Mouse (Mus musculus) bone marrow macrophage, adult 2 months (primary cell): ENCODE results near the gene Ell3. TPM values are rescaled to one million over a fixed set of nuclear protein-coding genes. Genes with fewer than 3 reads are reported as not detected.
"Not testable (repeated sequence)": the region's sequence is repeated elsewhere in the genome, so short reads cannot be mapped to it uniquely, and the experiment has no call there.

Source experiments
- H3K27ac ChIP-seq: 2 replicates; pipeline ENCODE4 v1.5.1; 2012; ENCODE audit warnings: low read depth, low read length; ENCODE audit not compliant: insufficient read depth
- H3K4me1 ChIP-seq: 2 replicates; pipeline ENCODE4 v1.6.1; 2012; ENCODE audit warnings: low read length; ENCODE audit not compliant: control insufficient read depth, insufficient read depth
- H3K4me3 ChIP-seq: 2 replicates; pipeline ENCODE4 v1.5.1; 2012; ENCODE audit warnings: mild to moderate bottlenecking, low read length, moderate library complexity; ENCODE audit not compliant: insufficient read depth
- CTCF ChIP-seq: IDR thresholded peaks from 2 replicates; pipeline ENCODE4 v1.5.1; 2012; ENCODE audit warnings: low read depth, mild to moderate bottlenecking, low read length, moderate library complexity
- POLR2A ChIP-seq: IDR thresholded peaks from 2 replicates; pipeline ENCODE4 v1.6.1; 2012; ENCODE audit warnings: mild to moderate bottlenecking, low read depth, low read length, borderline replicate concordance
- polyA plus RNA-seq: library from polyadenylated mRNA; stranded (reverse); fragments of >200 nt; gene quantifications from 2 replicates; pipeline ENCODE4 v1.2.4, GENCODE M21; 2012; ENCODE audit not compliant: missing spikeins, insufficient read depth, insufficient read length

Gene Ell3
- polyA plus RNA-seq, result 0.92 TPM in 1 of 2 replicates, not detected in the other

- Histone ChIP-seq H3K4me3 (no peak within 1 kb of the TSS), H3K4me1 (peaks cover 22% of the 10 kb centered on the region), H3K27ac (no peak within 1 kb of the TSS)
- TF ChIP-seq POLR2A, result no peak
- TF ChIP-seq CTCF, result no peak
Measured at GRCm38 (mm10) chr2:121444178-121444577, at the start of gene Ell3. Gene Ell3 (minus strand): TSS chr2:121444278.

- H3K4me1 ChIP-seq, H3K27ac ChIP-seq, H3K4me3 ChIP-seq: not testable (repeated sequence)
Measured at GRCm38 (mm10) chr2:121484403-121484802, 40.3 kb upstream of the Ell3 start.

GRCm38 (mm10) chr2:121483576-121483975 lies 39.5 kb upstream of the Ell3 start:
- Histone ChIP-seq H3K4me3 (no peak overlapping the region), H3K27ac (no peak overlapping the region), H3K4me1 (peaks cover 4% of the 10 kb centered on the region)
- TF ChIP-seq POLR2A (no peak), CTCF (no peak)

GRCm38 (mm10) chr2:121480916-121481315 lies 36.8 kb upstream of the Ell3 start:
- not testable (repeated sequence) for H3K4me3 ChIP-seq, H3K27ac ChIP-seq, H3K4me1 ChIP-seq

GRCm38 (mm10) chr2:121480498-121480897 lies 36.4 kb upstream of the Ell3 start:
- Histone ChIP-seq H3K4me3 (no peak overlapping the region), H3K4me1 (peaks cover 4% of the 10 kb centered on the region), H3K27ac (no peak overlapping the region)
- peak; percentile 48 for TF ChIP-seq CTCF
- no peak for TF ChIP-seq POLR2A

- Histone ChIP-seq H3K4me3 (no peak overlapping the region), H3K4me1 (no peaks in the 10 kb centered on the region), H3K27ac (no peak overlapping the region)
- TF ChIP-seq POLR2A, result no peak
- no peak for TF ChIP-seq CTCF
Measured at GRCm38 (mm10) chr2:121477491-121478266, 33.6 kb upstream of the Ell3 start.

- H3K4me3 ChIP-seq, H3K27ac ChIP-seq, H3K4me1 ChIP-seq: not testable (repeated sequence)
Measured at GRCm38 (mm10) chr2:121475306-121475705, 31.2 kb upstream of the Ell3 start.

GRCm38 (mm10) chr2:121474180-121474535 lies 30.1 kb upstream of the Ell3 start:
- Histone ChIP-seq H3K4me3 (peak overlapping the region; percentile 80), H3K4me1 (no peaks in the 10 kb centered on the region), H3K27ac (peak overlapping the region; percentile 42)
- no peak for TF ChIP-seq CTCF
- no peak for TF ChIP-seq POLR2A

- not testable (repeated sequence) for H3K4me1 ChIP-seq
- 0 out of 2 replicates have a peak, but pooled peaks have one; percentile 9 for TF ChIP-seq POLR2A
- peak within 1 kb of the TSS; percentile 56 for H3K27ac ChIP-seq
- peak within 1 kb of the TSS; percentile 80 for H3K4me3 ChIP-seq
Measured at GRCm38 (mm10) chr2:121473301-121474179, 29.5 kb upstream of the Ell3 start, which contains the start of gene Mfap1b. Gene Mfap1b (minus strand): TSS chr2:121474067.

GRCm38 (mm10) chr2:121472783-121473182 lies 28.7 kb upstream of the Ell3 start:
- H3K27ac ChIP-seq, H3K4me3 ChIP-seq, H3K4me1 ChIP-seq: not testable (repeated sequence)

- H3K4me1 ChIP-seq, H3K4me3 ChIP-seq: not testable (repeated sequence)
Measured at GRCm38 (mm10) chr2:121468982-121469381, 24.9 kb upstream of the Ell3 start.

More at GRCm38 (mm10) chr2:121468982-121469381, 24.9 kb upstream of the Ell3 start:
- H3K27ac ChIP-seq, result not testable (repeated sequence)
